Mouse (Mus musculus) spleen, adult 18-20 months (tissue): Measurements from ENCODE around the gene Spata17.

Experiments used
- DNase-seq, 2 experiments: peaks; one replicate each; pipeline ENCODE4 v3.0.0; 2022; ENCODE audit warnings: mixed read lengths in 2 of 2

The Spata17 gene

GRCm38 (mm10) chr1:187077043-187077334 lies 138.3 kb downstream of the Spata17 start:
- no peak for DNase-seq

- DNase-seq = no peak
Measured at GRCm38 (mm10) chr1:187076198-187077042, 138.8 kb downstream of the Spata17 start.

- no peak for DNase-seq
Measured at GRCm38 (mm10) chr1:187059874-187060273, 155.4 kb downstream of the Spata17 start.

- DNase-seq = no peak
Measured at GRCm38 (mm10) chr1:187054333-187054732, 160.9 kb downstream of the Spata17 start.

- DNase-seq = no peak
Measured at GRCm38 (mm10) chr1:187053862-187054261, 161.4 kb downstream of the Spata17 start.

- DNase-seq = no peak
Measured at GRCm38 (mm10) chr1:187052532-187052931, 162.7 kb downstream of the Spata17 start.

GRCm38 (mm10) chr1:187051296-187051695 lies 164.0 kb downstream of the Spata17 start:
- no peak for DNase-seq

GRCm38 (mm10) chr1:187048681-187049288 lies 166.5 kb downstream of the Spata17 start:
- no peak for DNase-seq

- DNase-seq = no peak
Measured at GRCm38 (mm10) chr1:187044726-187045125, 170.5 kb downstream of the Spata17 start.

- DNase-seq = no peak
Measured at GRCm38 (mm10) chr1:187039801-187040200, 175.5 kb downstream of the Spata17 start.

- no peak for DNase-seq
Measured at GRCm38 (mm10) chr1:187035785-187036184, 179.5 kb downstream of the Spata17 start.

- no peak for DNase-seq
Measured at GRCm38 (mm10) chr1:187031796-187032195, 183.5 kb downstream of the Spata17 start.

- DNase-seq = no peak
Measured at GRCm38 (mm10) chr1:187028841-187029240, 186.4 kb downstream of the Spata17 start.

- no peak for DNase-seq
Measured at GRCm38 (mm10) chr1:187020011-187020410, 195.3 kb downstream of the Spata17 start.

GRCm38 (mm10) chr1:187016116-187016515 lies 199.1 kb downstream of the Spata17 start:
- no peak for DNase-seq

- no peak for DNase-seq
Measured at GRCm38 (mm10) chr1:187015673-187016072, 199.6 kb downstream of the Spata17 start.

- no peak for DNase-seq
Measured at GRCm38 (mm10) chr1:187014141-187014540, 201.1 kb downstream of the Spata17 start.

GRCm38 (mm10) chr1:187011601-187012000 lies 203.7 kb downstream of the Spata17 start:
- DNase-seq = no peak

GRCm38 (mm10) chr1:187010071-187010470 lies 205.2 kb downstream of the Spata17 start:
- DNase-seq = no peak

GRCm38 (mm10) chr1:187008236-187008635 lies 207.0 kb downstream of the Spata17 start:
- DNase-seq = no peak

- DNase-seq = no peak
Measured at GRCm38 (mm10) chr1:187006227-187006925, 208.9 kb downstream of the Spata17 start.

- DNase-seq = no peak
Measured at GRCm38 (mm10) chr1:187004306-187004705, 211.0 kb downstream of the Spata17 start.

GRCm38 (mm10) chr1:187003441-187003861 lies 211.8 kb downstream of the Spata17 start:
- DNase-seq = no peak
